Mouse (Mus musculus): ENCODE results near the gene Arsb. TPM values are rescaled to one million over a fixed set of nuclear protein-coding genes. Genes with fewer than 3 reads are reported as not detected.

Gene Arsb
- polyA plus RNA-seq, 1 experiment from 2014 or later, result 7.0 TPM

GRCm38 (mm10) chr13:93897943-93898826, 126.8 kb downstream of the Arsb start:
- no peak overlapping the region for H3K9ac ChIP-seq (ENCODE audit: low read depth, low read length)
- DNase-seq (ENCODE audit: low spot score), result peak; percentile 19

GRCm38 (mm10) chr13:93899378-93900256, 128.2 kb downstream of the Arsb start:
- Histone ChIP-seq H3K4me3 (ENCODE audit: low read depth, low read length) (no peak overlapping the region), H3K9me3 (ENCODE audit: control insufficient read depth, low read length) (no peaks in the 10 kb centered on the region), H3K9ac (ENCODE audit: low read depth, low read length) (no peak overlapping the region), H3K4me2 (replicated peaks; ENCODE audit: low read depth, low read length) (no peak overlapping the region), H3K4me1 (replicated peaks; ENCODE audit: control insufficient read depth, insufficient read depth, low read length) (no peaks in the 10 kb centered on the region), H3K27ac (ENCODE audit: low read depth, low read length) (no peak overlapping the region), H3K27me3 (ENCODE audit: control insufficient read depth, insufficient read depth, low read length) (no peaks in the 10 kb centered on the region), H3K36me3 (ENCODE audit: control insufficient read depth, insufficient read depth, low read length) (no peaks in the 10 kb centered on the region)
- no peak for DNase-seq (ENCODE audit: low spot score)
- WGBS, result 85% methylated on average over 3 of the region's 3 CpGs
- ATAC-seq (ENCODE audit: low FRiP score), result no peak

More at GRCm38 (mm10) chr13:93897943-93898826, 126.8 kb downstream of the Arsb start:
- H3K27me3 ChIP-seq (ENCODE audit: control insufficient read depth, insufficient read depth, low read length), result no peaks in the 10 kb centered on the region
- no peaks in the 10 kb centered on the region for H3K36me3 ChIP-seq (ENCODE audit: control insufficient read depth, insufficient read depth, low read length)
- no peak overlapping the region for H3K4me3 ChIP-seq (ENCODE audit: low read depth, low read length)
- no peaks in the 10 kb centered on the region for H3K4me1 ChIP-seq (replicated peaks; ENCODE audit: control insufficient read depth, insufficient read depth, low read length)
- 0 out of 2 replicates have a peak, but pooled peaks have one; percentile 61 for ATAC-seq (ENCODE audit: low FRiP score)
- 53% methylated on average over 13 of the region's 13 CpGs for WGBS
- H3K9me3 ChIP-seq (ENCODE audit: control insufficient read depth, low read length), result no peaks in the 10 kb centered on the region
- no peak overlapping the region for H3K4me2 ChIP-seq (replicated peaks; ENCODE audit: low read depth, low read length)
- no peak overlapping the region for H3K27ac ChIP-seq (ENCODE audit: low read depth, low read length)

DNA sequence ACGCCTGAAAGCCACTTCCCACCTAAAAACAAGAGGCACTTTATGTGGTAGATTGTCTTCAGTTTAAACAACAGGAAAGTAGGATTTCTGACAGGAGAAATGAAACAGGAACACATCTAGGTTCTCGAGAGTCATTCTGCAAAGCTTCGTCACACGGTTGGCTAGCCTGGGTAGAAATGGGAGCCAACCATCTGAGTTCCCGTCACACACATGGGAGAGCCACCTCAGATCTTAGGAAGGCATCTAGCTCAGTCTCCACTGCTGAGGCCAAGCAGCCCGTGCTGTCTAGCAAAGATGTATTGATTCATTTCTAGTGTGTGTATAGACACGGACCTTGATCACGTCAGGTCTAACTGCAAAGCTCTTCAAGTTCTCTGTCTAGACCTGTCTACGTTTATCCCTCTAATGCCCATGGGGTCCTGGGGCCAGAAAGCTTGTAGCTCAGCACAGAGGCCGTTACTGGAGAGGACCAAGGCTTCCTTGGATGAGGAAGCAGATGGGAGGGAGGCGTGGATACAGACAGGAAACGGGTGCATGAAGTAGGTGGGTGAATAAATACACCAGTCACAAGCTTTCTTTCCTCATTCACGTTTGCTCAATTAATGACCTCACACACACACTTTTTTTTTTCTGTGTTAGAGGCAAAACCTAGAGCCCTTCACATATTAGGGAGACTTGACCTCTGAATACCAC, 129.7 kb downstream of the Arsb start:
- no peak overlapping the region for H3K4me3 ChIP-seq (ENCODE audit: low read depth, low read length)
- no peak overlapping the region for H3K9ac ChIP-seq (ENCODE audit: low read depth, low read length)
- no peak overlapping the region for H3K27ac ChIP-seq (ENCODE audit: low read depth, low read length)
- no peaks in the 10 kb centered on the region for H3K4me1 ChIP-seq (replicated peaks; ENCODE audit: control insufficient read depth, insufficient read depth, low read length)
- H3K9me3 ChIP-seq (ENCODE audit: control insufficient read depth, low read length), result no peaks in the 10 kb centered on the region
- no peak for ATAC-seq (ENCODE audit: low FRiP score)
- WGBS, result 89% methylated on average over 13 of the region's 13 CpGs
- no peak overlapping the region for H3K4me2 ChIP-seq (replicated peaks; ENCODE audit: low read depth, low read length)
- DNase-seq (ENCODE audit: low spot score), result no peak
- H3K27me3 ChIP-seq (ENCODE audit: control insufficient read depth, insufficient read depth, low read length), result no peaks in the 10 kb centered on the region
- no peaks in the 10 kb centered on the region for H3K36me3 ChIP-seq (ENCODE audit: control insufficient read depth, insufficient read depth, low read length)

DNA sequence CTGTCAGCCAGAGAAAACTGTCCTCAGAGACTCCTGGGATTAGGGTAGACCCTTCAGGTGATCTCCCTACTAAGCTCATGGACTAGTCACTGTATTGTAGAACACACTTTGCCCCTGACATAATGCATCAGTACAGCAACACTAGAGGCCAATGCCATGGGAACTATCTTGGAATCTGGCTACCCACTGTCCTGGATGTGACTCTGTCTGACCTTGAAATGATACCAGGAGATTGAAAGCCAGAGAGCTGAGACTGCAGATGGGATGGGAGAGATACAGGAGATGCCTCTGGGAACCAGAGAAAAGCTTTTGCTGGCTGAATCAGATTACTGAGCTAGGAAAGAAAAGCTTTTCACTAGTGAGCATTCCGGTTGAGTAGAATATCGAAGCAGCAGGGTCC, 130.7 kb downstream of the Arsb start:
- Histone ChIP-seq H3K27me3 (ENCODE audit: control insufficient read depth, insufficient read depth, low read length) (no peaks in the 10 kb centered on the region), H3K36me3 (ENCODE audit: control insufficient read depth, insufficient read depth, low read length) (no peaks in the 10 kb centered on the region), H3K27ac (ENCODE audit: low read depth, low read length) (no peak overlapping the region), H3K9ac (ENCODE audit: low read depth, low read length) (no peak overlapping the region), H3K4me1 (replicated peaks; ENCODE audit: control insufficient read depth, insufficient read depth, low read length) (no peaks in the 10 kb centered on the region), H3K9me3 (ENCODE audit: control insufficient read depth, low read length) (no peaks in the 10 kb centered on the region), H3K4me2 (replicated peaks; ENCODE audit: low read depth, low read length) (no peak overlapping the region), H3K4me3 (ENCODE audit: low read depth, low read length) (no peak overlapping the region)
- DNase-seq (ENCODE audit: low spot score) (no peak), ATAC-seq (ENCODE audit: low FRiP score) (no peak)
- WGBS, result 87% methylated on average over 2 of the region's 2 CpGs

DNA sequence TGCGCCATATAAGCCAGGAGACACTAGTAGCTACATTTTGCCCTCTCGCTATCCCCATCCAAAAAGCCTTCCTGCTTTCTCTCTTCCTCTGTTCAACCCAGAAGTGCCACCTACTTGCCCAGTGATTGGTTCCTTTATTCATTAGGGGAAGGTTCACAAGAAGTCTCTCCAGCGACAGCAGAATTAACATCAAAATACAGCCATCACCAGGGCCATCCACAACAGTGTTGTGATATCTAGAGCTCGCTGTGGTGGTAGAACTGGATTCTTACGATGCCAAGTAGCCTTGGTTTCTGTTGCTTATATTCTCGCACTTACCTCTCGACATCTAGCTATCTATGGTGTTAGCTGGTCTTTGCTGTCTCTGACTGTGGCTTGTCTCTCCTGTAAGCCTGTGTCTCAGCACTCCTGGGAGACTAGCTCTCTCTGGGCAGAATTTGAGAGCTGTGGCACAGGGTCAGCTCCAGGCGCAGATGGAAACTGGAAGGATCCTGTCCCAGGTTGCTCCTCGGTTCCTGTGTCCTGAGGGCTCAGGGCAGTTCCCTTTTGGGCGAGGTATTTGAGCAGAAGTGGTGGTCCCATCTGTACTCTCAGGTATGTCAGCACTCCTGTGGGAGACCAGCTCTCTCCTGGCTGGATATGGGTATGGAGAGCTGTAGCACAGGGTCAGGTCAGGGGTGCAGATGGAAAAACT, 135.3 kb downstream of the Arsb start:
- H3K9me3 ChIP-seq (ENCODE audit: control insufficient read depth, low read length), result no peaks in the 10 kb centered on the region
- no peak overlapping the region for H3K4me3 ChIP-seq (ENCODE audit: low read depth, low read length)
- H3K27ac ChIP-seq (ENCODE audit: low read depth, low read length), result no peak overlapping the region
- no peaks in the 10 kb centered on the region for H3K4me1 ChIP-seq (replicated peaks; ENCODE audit: control insufficient read depth, insufficient read depth, low read length)
- H3K36me3 ChIP-seq (ENCODE audit: control insufficient read depth, insufficient read depth, low read length), result no peaks in the 10 kb centered on the region
- DNase-seq (ENCODE audit: low spot score) (no peak), ATAC-seq (ENCODE audit: low FRiP score) (no peak)
- 84% methylated on average over 10 of the region's 10 CpGs for WGBS
- H3K4me2 ChIP-seq (replicated peaks; ENCODE audit: low read depth, low read length), result no peak overlapping the region
- H3K9ac ChIP-seq (ENCODE audit: low read depth, low read length), result no peak overlapping the region
- H3K27me3 ChIP-seq (ENCODE audit: control insufficient read depth, insufficient read depth, low read length), result no peaks in the 10 kb centered on the region

DNA sequence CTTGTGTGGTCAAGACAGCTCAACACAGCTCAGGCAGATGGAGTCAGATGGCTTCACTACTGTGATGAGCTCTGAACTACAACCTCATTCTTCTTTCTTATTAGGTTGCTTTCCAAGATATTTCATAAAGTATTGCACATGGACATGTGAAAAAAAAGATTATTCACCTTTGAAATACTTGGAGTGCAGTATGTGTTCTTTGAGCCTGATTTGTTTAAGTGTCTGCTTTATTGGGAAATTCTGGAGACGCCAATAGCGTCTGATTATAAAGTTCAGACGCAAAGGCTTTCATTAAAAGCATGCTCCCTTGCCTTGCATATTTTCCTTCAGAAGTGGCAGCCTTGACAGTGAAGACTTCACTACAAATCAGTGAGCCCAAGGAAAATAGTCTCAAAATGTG, 136.5 kb downstream of the Arsb start:
- H3K9ac ChIP-seq (ENCODE audit: low read depth, low read length), result no peak overlapping the region
- DNase-seq (ENCODE audit: low spot score) (no peak), ATAC-seq (ENCODE audit: low FRiP score) (no peak)
- no peak overlapping the region for H3K4me3 ChIP-seq (ENCODE audit: low read depth, low read length)
- H3K27me3 ChIP-seq (ENCODE audit: control insufficient read depth, insufficient read depth, low read length), result no peaks in the 10 kb centered on the region
- WGBS, result 95% methylated on average over 3 of the region's 3 CpGs
- H3K36me3 ChIP-seq (ENCODE audit: control insufficient read depth, insufficient read depth, low read length), result no peaks in the 10 kb centered on the region
- no peak overlapping the region for H3K4me2 ChIP-seq (replicated peaks; ENCODE audit: low read depth, low read length)
- H3K27ac ChIP-seq (ENCODE audit: low read depth, low read length), result no peak overlapping the region
- no peaks in the 10 kb centered on the region for H3K4me1 ChIP-seq (replicated peaks; ENCODE audit: control insufficient read depth, insufficient read depth, low read length)
- H3K9me3 ChIP-seq (ENCODE audit: control insufficient read depth, low read length), result no peaks in the 10 kb centered on the region

DNA sequence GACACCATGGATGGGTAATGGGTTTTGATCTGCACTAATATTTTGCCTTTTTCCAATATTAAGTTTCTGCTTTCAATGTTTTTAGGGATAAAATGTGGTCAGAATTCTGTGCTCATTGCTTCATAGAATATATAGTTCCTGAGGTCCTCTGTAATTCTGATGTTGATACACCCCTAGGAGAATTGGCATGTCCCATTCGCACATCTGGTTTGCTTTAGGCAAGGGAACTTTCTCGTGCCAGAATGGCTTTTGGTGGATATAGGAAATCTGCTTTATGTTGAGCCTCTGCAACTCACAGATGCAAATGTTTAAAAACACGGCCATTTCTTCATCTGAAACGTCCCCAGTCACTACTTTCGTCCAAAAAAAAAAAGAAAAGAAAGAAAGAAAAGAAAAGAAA, 138.4 kb downstream of the Arsb start:
- H3K4me1 ChIP-seq (replicated peaks; ENCODE audit: control insufficient read depth, insufficient read depth, low read length), result no peaks in the 10 kb centered on the region
- no peaks in the 10 kb centered on the region for H3K27me3 ChIP-seq (ENCODE audit: control insufficient read depth, insufficient read depth, low read length)
- H3K9me3 ChIP-seq (ENCODE audit: control insufficient read depth, low read length), result no peaks in the 10 kb centered on the region
- H3K9ac ChIP-seq (ENCODE audit: low read depth, low read length), result no peak overlapping the region
- H3K36me3 ChIP-seq (ENCODE audit: control insufficient read depth, insufficient read depth, low read length), result no peaks in the 10 kb centered on the region
- DNase-seq (ENCODE audit: low spot score) (no peak), ATAC-seq (ENCODE audit: low FRiP score) (no peak)
- no peak overlapping the region for H3K4me2 ChIP-seq (replicated peaks; ENCODE audit: low read depth, low read length)
- H3K27ac ChIP-seq (ENCODE audit: low read depth, low read length), result no peak overlapping the region
- H3K4me3 ChIP-seq (ENCODE audit: low read depth, low read length), result no peak overlapping the region
- WGBS, result 81% methylated on average over 5 of the region's 5 CpGs

DNA sequence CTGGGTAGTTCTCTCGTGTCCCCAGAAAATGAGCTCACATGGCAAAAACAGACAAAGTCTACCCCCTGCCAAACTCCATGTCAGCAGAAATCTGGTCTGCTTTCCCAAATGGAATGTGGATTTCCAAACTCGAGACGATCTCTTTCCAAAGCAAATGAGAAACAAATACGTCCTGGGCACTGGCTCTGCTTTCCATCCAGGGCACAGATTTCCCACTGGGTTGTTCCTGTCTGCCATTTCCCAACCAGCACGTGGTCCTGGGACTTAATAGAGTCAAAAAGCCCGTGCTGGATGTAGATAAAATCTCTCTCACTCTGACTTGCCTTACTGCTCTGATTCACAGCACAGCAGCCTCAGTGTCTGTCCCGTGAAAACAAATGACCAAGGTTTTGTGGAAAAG, 139.6 kb downstream of the Arsb start:
- H3K4me3 ChIP-seq (ENCODE audit: low read depth, low read length), result no peak overlapping the region
- no peak overlapping the region for H3K9ac ChIP-seq (ENCODE audit: low read depth, low read length)
- ATAC-seq (ENCODE audit: low FRiP score) (no peak), DNase-seq (ENCODE audit: low spot score) (no peak)
- no peak overlapping the region for H3K27ac ChIP-seq (ENCODE audit: low read depth, low read length)
- 62% methylated on average over 7 of the region's 7 CpGs for WGBS
- H3K27me3 ChIP-seq (ENCODE audit: control insufficient read depth, insufficient read depth, low read length), result no peaks in the 10 kb centered on the region
- no peaks in the 10 kb centered on the region for H3K4me1 ChIP-seq (replicated peaks; ENCODE audit: control insufficient read depth, insufficient read depth, low read length)
- H3K36me3 ChIP-seq (ENCODE audit: control insufficient read depth, insufficient read depth, low read length), result no peaks in the 10 kb centered on the region
- no peaks in the 10 kb centered on the region for H3K9me3 ChIP-seq (ENCODE audit: control insufficient read depth, low read length)
- H3K4me2 ChIP-seq (replicated peaks; ENCODE audit: low read depth, low read length), result no peak overlapping the region
